Mouse (Mus musculus): ENCODE measurements at regions not wholly inside any gene's neighbourhood (a gene's known extent, or its start where the extent isn't known, plus 50 kb on each side); places are given as distances from the start of the nearest gene placed in this dataset.

- DNase-seq (ENCODE audit: low read depth, low spot score): no peak
Measured at GRCm38 (mm10) chr3:9373896-9374295, 236.0 kb downstream of the Zfp704 start.

DNA sequence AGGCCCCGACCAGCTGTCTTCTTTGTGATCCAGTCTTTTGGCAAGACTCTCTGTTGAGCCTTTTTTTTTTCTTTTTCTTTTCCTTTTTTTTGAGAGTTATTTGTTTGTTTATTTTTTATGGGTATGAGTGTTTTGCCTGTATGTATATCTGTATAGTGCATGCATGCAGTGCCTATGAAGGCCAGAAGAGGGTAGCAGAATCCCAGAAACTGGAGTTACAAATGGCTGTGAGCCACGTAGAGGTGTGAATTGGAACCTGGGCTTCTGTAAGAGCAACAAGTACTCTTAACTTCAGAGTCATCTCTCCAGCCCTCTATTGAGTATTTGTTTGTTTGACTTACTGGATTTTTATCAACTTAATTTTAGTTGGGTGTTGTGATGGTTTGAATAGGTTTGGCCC, 239.8 kb downstream of the Zfp704 start:
- no peak for DNase-seq (ENCODE audit: low read depth, low spot score)

- no peak for DNase-seq (ENCODE audit: low read depth, low spot score)
Measured at GRCm38 (mm10) chr3:9365791-9366190, 244.1 kb downstream of the Zfp704 start.

DNA sequence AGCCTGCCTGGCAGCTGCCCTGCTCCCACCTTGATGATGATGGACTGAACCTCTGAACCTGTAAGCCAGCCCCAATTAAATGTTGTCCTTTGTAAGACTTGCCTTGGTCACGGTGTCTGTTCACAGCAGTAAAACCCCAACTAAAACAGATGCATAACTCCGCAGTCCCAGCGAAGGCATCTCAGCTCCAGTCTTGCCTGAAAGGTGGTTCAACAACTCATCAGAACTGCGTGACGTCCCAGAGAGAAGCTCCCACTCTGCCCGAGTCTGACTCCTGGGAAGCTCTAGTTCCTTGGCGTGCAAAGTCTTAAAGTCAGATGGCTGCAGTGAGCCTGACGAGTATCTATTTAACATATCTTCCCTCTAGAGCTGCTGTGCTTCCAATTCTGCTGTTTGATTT, 250.7 kb downstream of the Zfp704 start:
- no peak for DNase-seq (ENCODE audit: low read depth, low spot score)

- no peak for DNase-seq (ENCODE audit: low read depth, low spot score)
Measured at GRCm38 (mm10) chr3:9358111-9358510, 251.8 kb downstream of the Zfp704 start.

- DNase-seq (ENCODE audit: low read depth, low spot score): no peak
Measured at GRCm38 (mm10) chr3:9357639-9358038, 252.2 kb downstream of the Zfp704 start.

DNA sequence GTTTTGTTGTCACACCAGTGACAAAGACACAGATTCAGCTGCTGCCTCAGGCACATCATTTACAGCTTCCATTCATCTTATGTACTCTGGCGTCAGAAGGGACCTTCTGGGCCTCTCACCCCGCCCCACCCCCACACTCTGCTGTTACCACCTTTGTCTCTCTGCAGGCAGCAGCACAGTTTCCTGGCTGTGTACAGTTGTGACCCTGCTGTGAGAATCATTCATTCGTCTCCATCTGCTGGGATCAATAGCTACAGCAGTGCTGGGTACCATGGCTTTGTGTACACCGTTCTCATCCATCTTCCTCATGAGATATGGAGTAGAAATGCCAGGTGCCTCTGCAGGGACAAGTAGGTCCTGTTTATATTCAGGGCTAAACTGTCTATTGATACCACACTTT, 254.0 kb downstream of the Zfp704 start:
- no peak for DNase-seq (ENCODE audit: low read depth, low spot score)

DNA sequence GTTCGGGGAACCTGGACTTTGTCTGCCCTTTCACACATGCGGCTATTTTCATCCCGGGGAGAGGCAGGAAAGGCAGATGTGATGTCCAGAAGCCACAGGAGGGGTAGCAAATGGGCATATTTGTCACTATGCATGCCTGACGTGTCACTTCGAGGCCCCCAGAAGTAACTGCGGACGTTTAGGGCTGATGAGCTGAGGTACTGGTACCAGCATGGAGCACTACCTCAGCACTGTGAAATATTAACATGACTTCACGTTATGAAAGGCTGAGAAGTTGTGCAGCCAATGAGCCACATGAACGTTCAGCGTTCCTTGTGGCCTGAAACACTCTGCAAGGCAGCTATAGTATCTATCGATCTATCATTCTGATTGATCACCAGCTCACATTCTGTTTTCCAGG, 255.1 kb downstream of the Zfp704 start:
- no peak for DNase-seq (ENCODE audit: low read depth, low spot score)

DNA sequence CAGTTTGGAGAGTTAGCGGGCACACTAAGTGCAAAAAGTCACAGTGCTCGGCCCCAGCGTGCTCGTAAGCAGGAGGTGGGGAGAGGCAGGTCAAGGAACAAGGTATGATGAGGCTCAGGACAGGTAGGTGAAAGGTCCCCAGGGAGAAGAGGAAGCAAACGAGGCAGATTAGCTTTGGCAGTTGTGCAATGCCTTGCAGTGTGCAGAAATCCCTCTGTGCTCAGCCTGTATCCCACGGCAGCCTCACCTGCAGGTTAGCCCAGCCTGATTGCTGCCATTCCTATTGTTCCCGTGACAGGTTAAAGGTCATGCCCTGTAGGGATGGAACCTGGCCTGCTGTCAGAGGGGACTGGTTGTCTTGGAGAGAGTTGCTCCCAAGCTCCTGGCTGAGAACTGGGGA, 257.6 kb downstream of the Zfp704 start:
- no peak for DNase-seq (ENCODE audit: low read depth, low spot score)

DNA sequence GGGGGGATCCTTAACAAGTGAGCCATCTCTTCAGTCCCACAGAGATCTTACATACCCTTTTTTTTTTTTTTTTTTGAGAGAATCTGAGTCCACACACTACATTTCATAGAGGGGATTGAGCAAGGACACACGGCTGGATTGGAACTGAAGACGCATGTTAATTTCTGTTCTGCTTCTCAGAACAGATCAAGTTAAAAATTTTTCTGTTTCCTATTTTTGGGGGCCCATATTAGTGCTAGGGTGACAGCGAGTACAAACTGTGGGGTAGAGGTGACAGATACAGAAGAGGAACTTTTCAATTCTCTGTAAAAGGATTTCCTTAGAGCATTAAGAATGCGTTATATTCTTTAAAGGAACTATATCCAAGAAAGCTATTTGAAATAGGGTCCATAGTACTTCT, 260.1 kb downstream of the Zfp704 start:
- no peak for DNase-seq (ENCODE audit: low read depth, low spot score)

GRCm38 (mm10) chr3:9347446-9347860, 262.4 kb downstream of the Zfp704 start:
- DNase-seq (ENCODE audit: low read depth, low spot score): no peak

GRCm38 (mm10) chr3:9346857-9347445, 262.9 kb downstream of the Zfp704 start:
- peak; percentile 4 for DNase-seq (ENCODE audit: low read depth, low spot score)

- no peak for DNase-seq (ENCODE audit: low read depth, low spot score)
Measured at GRCm38 (mm10) chr3:9346356-9346755, 263.5 kb downstream of the Zfp704 start.

- DNase-seq (ENCODE audit: low read depth, low spot score): no peak
Measured at GRCm38 (mm10) chr3:9345885-9346284, 264.0 kb downstream of the Zfp704 start.

DNA sequence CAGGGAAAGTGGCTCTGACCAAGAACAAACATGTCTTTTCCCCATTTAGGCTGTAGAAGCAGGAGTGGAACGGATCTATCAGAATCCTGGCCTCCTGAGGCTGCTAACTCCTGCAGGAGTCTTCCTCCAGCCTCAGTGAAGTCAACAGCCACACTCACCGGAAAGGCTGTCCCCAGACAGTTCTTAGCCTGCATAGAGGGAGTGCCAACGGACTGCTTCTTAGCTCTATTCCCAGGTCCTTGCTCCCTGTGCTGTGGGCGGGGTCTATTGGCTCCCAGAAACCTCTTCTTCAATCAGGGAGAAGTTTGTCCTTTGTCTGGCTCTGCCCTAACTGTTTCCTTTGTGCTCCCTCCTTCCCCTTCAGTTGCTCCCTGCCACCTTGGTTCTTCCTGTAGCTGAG, 266.3 kb downstream of the Zfp704 start:
- no peak for DNase-seq (ENCODE audit: low read depth, low spot score)

- no peak for DNase-seq (ENCODE audit: low read depth, low spot score)
Measured at GRCm38 (mm10) chr3:9342167-9342566, 267.7 kb downstream of the Zfp704 start.

DNA sequence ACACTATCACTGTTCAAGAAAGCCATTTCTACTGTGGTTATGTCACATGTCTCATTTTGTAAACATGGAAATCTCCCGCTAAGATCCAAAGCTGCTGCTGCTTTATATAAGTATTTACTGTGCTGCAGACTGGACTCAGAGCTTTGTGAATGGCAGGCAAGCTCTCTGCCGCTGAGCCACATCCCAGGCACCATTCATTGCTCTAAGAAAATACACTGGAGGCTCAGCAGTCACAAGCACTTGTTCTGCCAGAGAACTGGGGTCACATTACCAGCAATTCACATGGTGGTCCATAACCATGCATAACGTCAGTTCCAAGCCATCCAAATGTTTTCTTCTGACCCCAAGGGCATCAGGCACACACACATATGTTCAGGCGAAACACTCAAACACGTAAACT, 268.2 kb downstream of the Zfp704 start:
- no peak for DNase-seq (ENCODE audit: low read depth, low spot score)

DNA sequence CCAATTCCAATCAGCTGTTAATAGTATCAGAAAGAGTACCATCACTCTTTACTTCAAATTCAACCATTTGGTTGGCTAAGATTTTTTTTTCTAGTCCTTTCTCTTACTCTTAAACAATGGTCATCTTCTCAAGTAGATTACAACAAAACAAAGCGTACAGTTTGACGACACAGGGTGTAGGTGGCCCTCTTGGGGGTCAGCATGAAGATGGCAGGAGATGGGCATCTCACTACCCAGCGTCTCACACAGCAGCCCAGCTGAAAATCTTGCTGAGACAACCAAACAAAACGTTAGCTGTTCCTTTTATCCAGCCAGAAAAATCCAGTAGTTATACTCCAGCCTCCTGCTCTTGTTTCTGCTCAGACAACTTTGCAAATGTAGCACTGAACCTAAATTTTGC, 268.6 kb downstream of the Zfp704 start:
- DNase-seq (ENCODE audit: low read depth, low spot score): no peak

DNA sequence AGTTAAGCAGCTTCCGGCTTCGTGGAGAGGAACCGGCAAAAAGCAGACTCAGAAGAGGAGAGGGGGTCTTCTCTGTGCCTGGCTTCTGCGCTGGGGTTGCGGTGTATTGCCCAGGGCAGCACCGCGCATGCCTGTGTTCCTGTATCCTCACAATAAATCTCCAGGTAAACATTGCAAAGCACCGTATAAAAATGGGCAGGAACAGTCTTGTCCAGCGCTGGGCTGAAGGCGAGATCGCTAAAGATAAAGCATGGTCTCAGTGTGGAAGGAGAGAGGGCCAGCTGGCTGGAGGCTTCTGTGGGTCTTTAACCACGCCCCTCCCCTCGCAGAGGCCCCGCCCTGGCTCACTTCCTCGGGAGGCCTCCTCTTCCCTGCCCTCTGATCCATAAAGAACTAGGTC, 269.1 kb downstream of the Zfp704 start:
- no peak for DNase-seq (ENCODE audit: low read depth, low spot score)

GRCm38 (mm10) chr3:9340344-9340743, 269.5 kb downstream of the Zfp704 start:
- no peak for DNase-seq (ENCODE audit: low read depth, low spot score)

DNA sequence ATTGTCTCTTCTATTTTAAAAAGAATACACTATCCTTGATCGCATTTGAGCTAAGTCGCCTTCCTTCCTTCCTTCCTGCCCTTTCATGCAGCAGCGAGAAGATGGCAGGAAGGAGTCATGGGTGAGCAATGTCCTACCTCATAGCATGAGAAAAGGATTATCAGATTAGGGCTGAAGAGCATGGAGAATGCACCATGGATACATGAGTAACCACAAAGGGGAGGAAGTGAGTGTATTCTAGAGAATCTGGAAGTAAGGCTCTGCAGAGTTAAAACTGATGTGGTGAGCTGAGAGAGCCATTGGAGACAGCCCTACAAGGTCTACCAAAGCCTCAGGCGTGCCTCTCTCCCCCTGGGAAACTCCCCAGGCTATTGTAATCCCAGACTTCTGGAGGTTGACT, 270.2 kb downstream of the Zfp704 start:
- DNase-seq (ENCODE audit: low read depth, low spot score): no peak

DNA sequence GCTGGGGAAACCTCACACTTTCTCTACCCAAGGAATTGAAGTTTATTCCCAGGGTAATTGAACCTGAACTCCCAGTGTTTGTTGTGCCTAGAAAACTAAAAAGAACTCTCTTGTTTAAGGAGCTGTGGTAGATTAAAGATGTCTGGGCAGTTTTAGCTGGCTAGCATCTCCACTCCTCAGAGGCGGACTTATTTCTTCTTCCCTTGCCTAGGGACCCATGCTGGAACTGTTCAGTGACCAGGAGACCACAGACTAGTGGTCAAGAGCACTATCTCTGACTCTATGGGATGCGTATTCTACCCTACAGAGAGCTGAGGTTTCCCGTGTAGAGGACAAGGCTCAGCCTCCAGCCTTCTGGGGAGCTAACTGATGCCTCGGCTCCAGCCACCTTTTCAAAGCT, 274.3 kb downstream of the Zfp704 start:
- DNase-seq (ENCODE audit: low read depth, low spot score): no peak

Data from CD4-positive, CD25-positive, alpha-beta regulatory T cell, adult 2 months (primary cell).